Mouse (Mus musculus): Measurements from ENCODE around the gene Tmcc1.

DNA sequence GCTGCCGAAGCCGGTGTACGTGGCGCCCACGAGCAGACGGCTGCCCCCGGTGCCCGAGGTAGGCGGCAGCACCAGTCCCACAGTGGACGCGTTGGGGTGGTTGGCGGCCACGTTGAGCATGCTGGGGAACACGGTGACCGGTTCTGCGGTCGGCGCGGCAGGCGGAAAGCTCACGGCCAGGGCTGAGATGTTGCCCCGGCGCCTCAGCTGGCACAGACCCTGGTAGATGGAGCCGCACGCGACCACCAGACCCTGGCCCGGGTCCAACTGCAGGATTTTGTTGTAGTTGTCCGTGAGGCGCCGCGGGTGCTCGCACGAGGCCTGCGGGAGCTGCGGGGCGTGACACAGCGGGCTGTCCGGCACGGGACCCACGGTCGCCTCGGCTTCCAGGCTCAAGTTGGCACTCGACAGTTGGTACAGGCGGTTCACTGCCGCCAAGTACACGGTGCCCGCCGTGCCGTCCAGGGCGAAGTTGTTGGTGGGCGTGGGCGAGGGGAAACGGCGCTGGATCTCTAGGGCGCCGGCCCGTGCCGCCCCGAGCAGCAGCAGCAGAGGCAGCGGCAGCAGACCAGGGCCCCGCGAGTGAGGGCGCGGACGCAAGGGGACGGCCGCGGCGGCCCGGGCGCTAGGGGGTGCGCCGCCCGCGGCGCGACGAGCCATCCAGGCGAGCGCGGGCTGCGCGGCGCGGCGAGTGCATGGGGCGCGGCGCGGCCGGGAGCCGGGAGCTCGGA is 199.0 kb downstream of the Tmcc1 start:
- TF ChIP-seq POLR2A (IDR thresholded peaks at IDR 0.05; ENCODE audit: extremely low read depth, insufficient read depth, low read length) (no peak), CTCF (IDR thresholded peaks at IDR 0.05; ENCODE audit: extremely low read depth, insufficient read depth, low read length) (no peak)
